Mouse (Mus musculus) layer of hippocampus, adult 9-10 months (tissue): ENCODE measurements around the gene Hypm.

Source experiments
- DNase-seq: peaks from one replicate; pipeline ENCODE4 v3.0.0; 2022; ENCODE audit warnings: low spot score

Gene Hypm

DNA sequence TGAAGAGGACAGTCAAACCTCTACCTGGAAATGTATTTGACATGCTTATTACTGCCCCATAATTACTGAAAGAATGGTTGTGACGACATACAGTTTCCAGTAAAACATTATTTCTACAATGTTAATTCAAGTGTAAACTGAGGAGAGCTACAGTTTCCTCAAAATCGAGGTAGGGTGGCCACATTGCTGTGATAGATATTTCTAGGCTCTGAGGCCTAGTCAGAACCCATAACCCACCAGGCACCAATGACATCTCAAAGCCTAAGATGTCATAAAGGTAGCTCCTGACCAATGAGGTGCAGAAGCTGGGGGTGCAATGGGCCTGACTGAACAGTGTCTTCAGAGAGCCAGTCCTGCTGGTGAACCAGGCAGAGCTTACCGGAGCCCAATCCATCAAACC, at the start of gene Hypm:
Gene Hypm (plus strand): TSS at position 301 of the 400 bp plus-strand sequence.
- no peak for DNase-seq

- DNase-seq, result no peak
Measured at GRCm38 (mm10) chrX:9810101-9810500, 36.6 kb upstream of the Hypm start.

- DNase-seq, result no peak
Measured at GRCm38 (mm10) chrX:9812469-9812868, 34.3 kb upstream of the Hypm start.

DNA sequence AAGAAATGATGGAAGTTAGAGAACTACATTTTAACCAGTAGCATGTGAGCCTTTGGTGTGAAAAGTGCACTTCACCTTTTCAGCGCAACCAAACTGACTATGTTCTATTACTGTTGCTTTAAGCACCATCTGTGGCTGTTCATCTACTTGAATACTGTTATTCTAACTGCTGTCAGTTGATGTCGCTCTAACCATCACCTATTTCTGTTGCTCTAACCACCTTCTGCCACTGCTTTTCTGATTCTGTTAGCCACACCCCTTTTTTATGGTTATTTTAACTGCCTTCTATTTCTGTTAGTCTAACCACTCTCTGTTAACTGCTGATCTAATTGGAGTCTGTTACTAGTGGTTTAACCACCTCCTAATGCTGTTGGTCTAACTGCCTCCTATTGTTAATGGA, 11.9 kb upstream of the Hypm start:
- DNase-seq, result no peak

- DNase-seq, result no peak
Measured at GRCm38 (mm10) chrX:9849403-9849802, 2.7 kb downstream of the Hypm start, which contains the start of gene H2al3. TSS of gene H2al3 (plus strand) at chrX:9849703.

GRCm38 (mm10) chrX:9861859-9862258, 15.1 kb downstream of the Hypm start:
- no peak for DNase-seq

- no peak for DNase-seq
Measured at GRCm38 (mm10) chrX:9875519-9875918, 28.8 kb downstream of the Hypm start.

GRCm38 (mm10) chrX:9885322-9885721, 38.6 kb downstream of the Hypm start, which contains the start of gene Sytl5:
TSS of gene Sytl5 (plus strand) at chrX:9885622.
- no peak for DNase-seq
